Mouse (Mus musculus) layer of hippocampus, adult 11-12 months (tissue): ENCODE results near the gene Ttc39d.
"Not testable (repeated sequence)": the region's sequence is repeated elsewhere in the genome, so short reads cannot be mapped to it uniquely, and the experiment has no call there.

Experiments used
- DNase-seq: peaks from one replicate; pipeline ENCODE4 v3.0.0; 2022; ENCODE audit warnings: low spot score

Ttc39d gene

DNA sequence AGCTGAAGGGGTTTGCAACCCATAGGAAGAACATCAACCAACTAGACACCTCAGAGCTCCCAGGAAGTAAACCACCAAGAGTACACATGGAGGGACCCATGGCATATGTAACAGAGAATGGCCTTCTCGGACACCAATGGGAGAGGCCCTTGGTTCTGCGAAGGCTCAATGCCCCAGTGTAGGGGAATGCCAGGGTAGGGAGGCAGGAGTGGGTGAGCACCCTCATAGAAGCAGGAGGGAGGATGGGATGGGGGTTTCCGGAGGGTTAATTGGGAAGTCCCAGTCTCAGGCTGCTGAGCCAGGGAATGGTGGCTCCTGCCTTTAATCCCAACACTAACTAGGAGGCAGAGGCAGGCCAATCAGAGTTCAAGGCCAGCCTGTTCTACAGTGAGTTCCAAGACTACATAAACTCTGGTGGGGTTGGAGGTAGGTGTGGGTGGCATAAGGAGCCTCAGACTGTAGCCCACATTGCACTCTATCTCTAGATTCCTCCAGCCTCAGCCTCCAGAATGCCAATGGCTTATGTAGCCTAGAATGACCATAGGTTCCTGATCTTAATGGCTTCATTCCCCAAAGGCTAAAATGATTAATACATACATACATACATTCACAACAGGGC is 8.0 kb upstream of the Ttc39d start:
- no peak for DNase-seq

DNA sequence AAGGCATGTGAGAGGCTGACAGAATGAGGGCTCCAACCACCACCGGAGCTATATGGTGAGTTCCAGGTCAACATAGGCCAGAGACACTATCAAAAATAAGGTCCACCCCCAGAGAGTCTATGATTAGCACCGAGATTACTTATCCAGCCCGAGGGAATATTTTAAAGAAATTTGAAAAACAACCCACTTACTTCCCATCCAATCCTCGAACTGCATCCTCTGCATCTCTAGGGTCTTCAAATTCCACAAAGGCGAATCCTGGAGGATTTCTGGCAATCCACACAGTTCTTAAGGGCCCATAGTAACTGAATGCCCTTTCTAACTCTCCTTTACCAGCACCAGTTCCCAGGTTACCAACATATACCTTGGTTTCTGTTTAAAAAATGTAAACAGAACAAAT is 1.6 kb upstream of the Ttc39d start:
- DNase-seq = no peak

GRCm38 (mm10) chr17:80206301-80206670 is 974 bp upstream of the Ttc39d start:
- peak; percentile 41 for DNase-seq

- not testable (repeated sequence) for DNase-seq
These were observed 6.7 kb downstream of the Ttc39d start for GRCm38 (mm10) chr17:80213998-80214397.

GRCm38 (mm10) chr17:80220131-80220530 is 12.9 kb downstream of the Ttc39d start:
- no peak for DNase-seq

DNA sequence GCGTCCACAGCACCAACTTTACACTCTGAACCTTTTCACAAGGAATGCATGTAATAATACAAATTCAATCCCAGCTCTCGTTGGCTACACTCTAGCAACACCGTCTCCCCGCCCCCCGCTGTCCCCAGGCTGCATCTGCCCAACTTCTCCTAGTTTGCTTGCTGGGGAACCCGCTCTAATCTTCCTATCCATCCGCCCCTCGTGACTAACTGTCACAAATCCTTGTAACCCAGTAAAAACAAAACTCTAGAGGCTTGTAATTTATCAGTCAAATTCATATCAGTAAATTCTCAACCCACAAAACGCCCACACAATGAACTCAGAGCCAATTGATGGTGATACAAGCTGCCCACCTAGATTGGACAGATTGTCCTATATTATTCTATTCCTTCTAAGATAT is 13.9 kb downstream of the Ttc39d start:
- no peak for DNase-seq

DNA sequence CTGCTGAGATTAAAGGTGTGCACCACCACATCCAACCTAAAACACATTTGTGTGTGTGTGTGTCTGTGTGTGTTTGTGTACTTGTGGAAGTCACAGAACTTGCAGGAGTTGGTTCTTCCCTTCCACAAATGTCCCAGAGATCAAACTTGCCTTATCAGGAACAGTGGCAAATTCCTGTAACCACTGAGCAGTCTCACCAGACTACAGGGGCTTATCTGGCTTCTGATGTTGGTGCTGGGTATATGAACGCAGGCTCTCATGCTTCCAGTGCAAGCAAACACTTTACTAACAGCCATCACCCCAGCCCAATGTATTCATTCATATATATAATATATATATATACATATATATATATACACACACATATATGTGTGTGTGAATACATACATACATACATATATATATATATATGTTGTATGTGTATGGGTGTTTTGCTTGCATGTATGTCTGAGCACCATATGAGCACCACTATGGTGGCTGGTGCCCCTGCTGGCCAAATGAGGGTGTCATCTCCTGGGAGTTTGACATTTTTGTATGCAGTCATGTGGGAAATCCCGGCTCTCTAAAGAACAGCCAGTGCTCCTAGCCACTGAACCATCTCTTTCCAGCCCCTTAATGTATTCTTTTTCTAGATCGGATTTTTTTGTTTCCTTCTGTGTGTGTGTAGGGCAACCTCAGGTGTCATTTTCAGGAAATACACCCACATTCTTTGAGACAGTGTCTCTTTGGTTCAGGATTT is 14.8 kb downstream of the Ttc39d start:
- no peak for DNase-seq

GRCm38 (mm10) chr17:80223829-80224228 is 16.6 kb downstream of the Ttc39d start:
- DNase-seq = no peak

- DNase-seq = peak; percentile 86
These were observed 17.3 kb downstream of the Ttc39d start, which contains the start of gene Gemin6 for GRCm38 (mm10) chr17:80224326-80225116. Gemin6 (plus strand) TSS chr17:80224441.

GRCm38 (mm10) chr17:80225142-80225541 is 17.9 kb downstream of the Ttc39d start:
- DNase-seq = not testable (repeated sequence)

- no peak for DNase-seq
These were observed 22.1 kb downstream of the Ttc39d start for GRCm38 (mm10) chr17:80229396-80229795.

DNA sequence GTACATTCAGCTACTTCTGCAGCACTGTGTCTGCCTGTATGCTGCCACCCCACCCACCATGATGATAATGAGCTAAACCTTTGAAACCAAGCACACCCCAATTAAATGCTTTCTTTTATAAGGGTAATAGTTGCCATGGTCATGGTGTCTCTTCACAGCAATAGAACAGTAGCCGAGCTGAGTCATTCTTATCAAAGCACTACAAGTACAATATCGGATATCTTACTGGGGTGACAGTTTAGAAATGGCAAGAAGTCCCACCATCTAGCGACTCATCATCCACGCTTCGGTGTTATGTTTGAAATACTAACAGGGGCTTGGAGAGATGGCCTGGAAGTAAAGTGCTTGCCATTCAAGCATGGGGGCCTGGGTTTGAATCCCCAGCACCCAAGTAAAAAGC is 26.6 kb downstream of the Ttc39d start:
- no peak for DNase-seq

DNA sequence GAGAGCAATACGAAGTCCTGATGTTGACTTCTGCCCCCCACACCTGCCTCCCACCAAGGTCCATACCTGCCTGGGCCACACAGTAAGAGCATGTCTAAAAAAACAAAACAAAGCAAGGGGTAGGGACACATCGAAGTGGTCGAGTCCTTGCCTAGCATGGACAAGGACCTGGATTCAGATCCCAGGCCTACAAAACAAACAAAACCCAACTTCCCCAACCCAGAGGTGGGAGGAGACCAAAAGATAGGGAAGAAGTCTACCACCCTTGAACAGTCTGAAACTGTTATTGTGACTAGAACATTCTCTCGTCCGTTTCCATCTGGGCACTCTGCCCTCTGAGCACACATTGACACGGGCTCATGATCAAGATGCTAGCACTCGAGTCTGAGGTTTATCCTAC is 27.1 kb downstream of the Ttc39d start:
- DNase-seq = no peak

- DNase-seq = no peak
These were observed 28.2 kb downstream of the Ttc39d start for GRCm38 (mm10) chr17:80235477-80235876.

GRCm38 (mm10) chr17:80236805-80237204 is 29.5 kb downstream of the Ttc39d start:
- no peak for DNase-seq

GRCm38 (mm10) chr17:80237475-80237874 is 30.2 kb downstream of the Ttc39d start:
- no peak for DNase-seq

DNA sequence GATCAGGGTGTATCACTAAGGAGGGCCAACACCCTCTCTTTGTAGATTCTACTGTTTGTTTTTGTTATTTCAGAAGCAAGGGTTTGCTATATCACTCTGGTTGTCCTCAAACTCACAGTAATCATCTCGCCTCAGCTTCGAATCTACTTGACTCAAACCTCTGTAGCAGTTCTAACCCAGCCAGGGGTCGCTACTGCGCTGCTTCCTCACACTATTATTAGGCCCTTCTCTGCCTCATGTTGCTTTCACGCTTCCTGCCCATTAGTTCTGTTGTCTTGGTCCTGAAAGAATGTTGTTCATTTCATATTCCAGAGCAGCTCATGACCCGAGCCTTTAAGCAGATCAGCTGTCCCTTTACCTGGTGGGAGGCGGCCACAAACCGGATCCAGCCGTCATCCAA is 34.3 kb downstream of the Ttc39d start:
- no peak for DNase-seq

- DNase-seq = no peak
These were observed 35.9 kb downstream of the Ttc39d start for GRCm38 (mm10) chr17:80243116-80243515.

DNA sequence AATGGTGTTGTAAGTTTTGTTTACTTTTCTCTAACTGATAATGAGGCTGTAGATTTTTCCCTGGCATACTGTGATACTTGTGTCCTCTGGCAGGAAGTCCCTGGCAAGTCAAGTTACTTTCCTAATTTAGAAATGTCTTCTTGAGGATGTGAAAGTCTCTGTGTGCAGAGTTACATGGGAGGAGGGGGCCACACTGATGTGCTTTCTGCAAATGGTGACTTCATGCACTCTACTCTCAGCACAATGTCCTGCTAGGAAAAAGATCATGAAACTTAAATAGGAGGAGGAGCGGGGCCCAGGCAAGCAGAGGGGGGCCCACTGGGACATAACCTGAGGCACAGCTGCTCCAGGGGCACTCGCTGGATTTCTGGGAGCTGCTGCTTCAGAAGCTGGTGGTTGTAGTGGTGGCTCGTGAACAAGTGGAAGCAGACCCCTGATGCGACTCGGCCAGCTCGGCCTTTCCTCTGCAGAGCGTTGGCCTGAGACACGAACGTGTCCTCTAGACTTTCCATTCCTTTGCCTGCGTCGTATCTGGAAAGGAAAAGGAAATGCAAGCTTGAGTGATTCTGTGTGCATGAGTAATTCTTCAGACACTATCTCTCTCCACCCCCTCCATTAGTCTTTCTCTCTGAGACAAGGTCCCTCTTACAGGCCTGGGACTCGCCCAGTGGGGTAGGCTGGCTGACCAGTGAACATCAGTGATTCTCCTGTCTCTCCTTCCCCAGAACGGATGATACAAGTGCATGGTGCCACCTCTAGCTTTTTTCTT is 45.7 kb downstream of the Ttc39d start:
- peak; percentile 26 for DNase-seq

- DNase-seq = no peak
These were observed 47.2 kb downstream of the Ttc39d start for GRCm38 (mm10) chr17:80254421-80254820.

DNA sequence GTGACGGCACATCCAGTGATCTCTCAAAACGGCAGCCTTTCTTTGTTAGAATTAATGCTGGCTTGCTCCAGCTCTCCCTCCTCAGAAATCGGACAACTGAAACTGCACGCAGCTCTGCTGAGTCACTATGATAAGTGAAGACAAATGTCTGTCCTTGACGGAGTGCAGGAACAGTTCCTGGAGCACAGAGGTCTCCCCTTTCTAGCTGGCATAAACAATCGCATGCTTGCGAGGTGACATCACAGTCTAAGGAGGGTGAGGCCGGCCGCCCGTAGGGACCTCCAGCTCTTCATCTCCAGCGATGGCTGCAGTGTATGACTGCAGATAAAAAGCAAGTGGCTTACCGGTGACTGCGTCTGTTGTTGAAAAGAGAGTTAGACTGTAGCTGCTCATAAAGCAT is 47.9 kb downstream of the Ttc39d start:
- no peak for DNase-seq

- DNase-seq = no peak
These were observed 59.8 kb downstream of the Ttc39d start for GRCm38 (mm10) chr17:80267065-80267464.
